8 mouse cellular contexts compared by ENCODE assay signal in genomic region chr10:41302689-41303431, GRCm38 (mm10). TPM values are rescaled to one million over a fixed set of nuclear protein-coding genes. Genes with fewer than 3 reads are reported as not detected.
A peak's percentile ranks its signal among the peaks of the same experiment; 100 is the strongest.
DNase-seq lines count a peak whose midpoint lies in the region; ATAC-seq lines count a peak whose summit lies in the region.

Gene Fig4, minus strand, starts transcription at chr10:41303260.

- no peaks in the 10 kb centered on the region for H3K27me3 ChIP-seq in forebrain, embryonic 10.5 days (ENCODE audit: poor library complexity, severe bottlenecking)
- H3K27me3 ChIP-seq in heart, embryonic 15.5 days = no peaks in the 10 kb centered on the region
- no peaks in the 10 kb centered on the region for H3K27me3 ChIP-seq in liver, embryonic 15.5 days
- no peaks in the 10 kb centered on the region for H3K27me3 ChIP-seq in neural tube, embryonic 12.5 days (replicated peaks)

- H3K36me3 ChIP-seq in forebrain, embryonic 10.5 days (replicated peaks) = no peaks in the 10 kb centered on the region
- no peaks in the 10 kb centered on the region for H3K36me3 ChIP-seq in heart, embryonic 15.5 days
- no peaks in the 10 kb centered on the region for H3K36me3 ChIP-seq in liver, embryonic 15.5 days (replicated peaks)
- no peaks in the 10 kb centered on the region for H3K36me3 ChIP-seq in neural tube, embryonic 12.5 days

- H3K4me3 ChIP-seq in forebrain, embryonic 10.5 days = peak within 1 kb of the TSS; percentile 84
- peak within 1 kb of the TSS; percentile 81 for H3K4me3 ChIP-seq in heart, embryonic 15.5 days
- peak within 1 kb of the TSS; percentile 91 for H3K4me3 ChIP-seq in liver, embryonic 15.5 days (replicated peaks)
- peak within 1 kb of the TSS; percentile 85 for H3K4me3 ChIP-seq in neural tube, embryonic 12.5 days

- no peaks in the 10 kb centered on the region for H3K9me3 ChIP-seq in forebrain, embryonic 10.5 days
- no peaks in the 10 kb centered on the region for H3K9me3 ChIP-seq in heart, embryonic 15.5 days (replicated peaks)
- no peaks in the 10 kb centered on the region for H3K9me3 ChIP-seq in liver, embryonic 15.5 days (replicated peaks)
- no peaks in the 10 kb centered on the region for H3K9me3 ChIP-seq in neural tube, embryonic 12.5 days

- H3K4me1 ChIP-seq in forebrain, embryonic 10.5 days = peaks cover 11% of the 10 kb centered on the region
- peaks cover 15% of the 10 kb centered on the region for H3K4me1 ChIP-seq in heart, embryonic 15.5 days (replicated peaks)
- peaks cover 16% of the 10 kb centered on the region for H3K4me1 ChIP-seq in liver, embryonic 15.5 days (replicated peaks)
- H3K4me1 ChIP-seq in neural tube, embryonic 12.5 days = peaks cover 10% of the 10 kb centered on the region

- peak within 1 kb of the TSS; percentile 97 for H3K4me2 ChIP-seq in heart, embryonic 15.5 days
- peak within 1 kb of the TSS; percentile 82 for H3K4me2 ChIP-seq in liver, embryonic 15.5 days
- peak within 1 kb of the TSS; percentile 76 for H3K4me2 ChIP-seq in neural tube, embryonic 12.5 days (replicated peaks)

- peak; percentile 90 for DNase-seq in c-Kit-negative CD71-positive TER-119-positive erythroid progenitor cells, embryonic 14.5 days (ENCODE audit: low read depth, low spot score)
- DNase-seq in forebrain, embryonic 10.5 days (ENCODE audit: extremely low spot score, low spot score) = peak; percentile 86
- peak; percentile 92 to 93 for DNase-seq in kidney, postnatal 25 days
- DNase-seq in telencephalon, adult 2 months (ENCODE audit: low read depth, low spot score) = peak; percentile 77

- WGBS in forebrain, embryonic 10.5 days = under 1% methylated on average over 38 of the region's 38 CpGs
- under 1% methylated on average over 38 of the region's 38 CpGs for WGBS in heart, embryonic 15.5 days
- under 1% methylated on average over 38 of the region's 38 CpGs for WGBS in liver, embryonic 15.5 days (ENCODE audit: insufficient replicate concordance)
- under 1% methylated on average over 38 of the region's 38 CpGs for WGBS in neural tube, embryonic 12.5 days

- peak within 1 kb of the TSS; percentile 83 for H3K27ac ChIP-seq in forebrain, embryonic 10.5 days
- peak within 1 kb of the TSS; percentile 86 for H3K27ac ChIP-seq in heart, embryonic 15.5 days
- H3K27ac ChIP-seq in liver, embryonic 15.5 days (replicated peaks) = peak within 1 kb of the TSS; percentile 83
- H3K27ac ChIP-seq in neural tube, embryonic 12.5 days = peak within 1 kb of the TSS; percentile 62; the same call in 1 of the 2 replicates

- ATAC-seq in CD4-positive, CD25-positive, alpha-beta regulatory T cell, adult 4 months = peak; percentile 92
- peak; percentile 93 for ATAC-seq in heart, embryonic 15.5 days (replicated peaks; ENCODE audit: insufficient number of reproducible peaks, insufficient read depth, low FRiP score, low read depth)
- peak; percentile 89 for ATAC-seq in liver, embryonic 15.5 days (ENCODE audit: insufficient read depth)
- ATAC-seq in neural tube, embryonic 12.5 days (ENCODE audit: low FRiP score, low read depth) = peak; percentile 93

- peak within 1 kb of the TSS; percentile 76 for H3K9ac ChIP-seq in heart, embryonic 15.5 days
- peak within 1 kb of the TSS; percentile 91 for H3K9ac ChIP-seq in liver, embryonic 15.5 days
- H3K9ac ChIP-seq in neural tube, embryonic 12.5 days = peak within 1 kb of the TSS; percentile 86

RNA-seq across cellular contexts. Expression of gene Fig4, which starts in this region (rescaled TPM):
- 10 to 100 TPM; 11.7 to 12.2 TPM for polyA plus RNA-seq in CD4-positive, CD25-positive, alpha-beta regulatory T cell, adult 4 months (2017; shearing (Covaris generic))
- polyA plus RNA-seq in forebrain, embryonic 10.5 days (2016; fragmentation: Nextera tagmentation; extraction: Ambion mirVana) = 15.7 and 16.7 TPM in 2 replicates
- polyA plus RNA-seq in heart, embryonic 15.5 days (2015; fragmentation: Nextera tagmentation; extraction: Ambion mirVana) = 53.7 and 56.7 TPM in 2 replicates
- 7.4 and 9.1 TPM in 2 replicates for polyA plus RNA-seq in liver, embryonic 15.5 days (2015; fragmentation: Nextera tagmentation; extraction: Ambion mirVana)
- polyA plus RNA-seq in neural tube, embryonic 12.5 days (2016; fragmentation: Nextera tagmentation; extraction: Ambion mirVana) = 25.1 and 29.6 TPM in 2 replicates

Comparison
In these comparisons a context has a peak if more than half of its experiments do, and no peak if none do; other contexts are left out.
1. Peak in every context shown above with its lines: DNase-seq, ATAC-seq, H3K4me3 ChIP-seq and H3K27ac ChIP-seq.